Mouse (Mus musculus): ENCODE data around the gene Slc2a2.

The Slc2a2 gene

DNA sequence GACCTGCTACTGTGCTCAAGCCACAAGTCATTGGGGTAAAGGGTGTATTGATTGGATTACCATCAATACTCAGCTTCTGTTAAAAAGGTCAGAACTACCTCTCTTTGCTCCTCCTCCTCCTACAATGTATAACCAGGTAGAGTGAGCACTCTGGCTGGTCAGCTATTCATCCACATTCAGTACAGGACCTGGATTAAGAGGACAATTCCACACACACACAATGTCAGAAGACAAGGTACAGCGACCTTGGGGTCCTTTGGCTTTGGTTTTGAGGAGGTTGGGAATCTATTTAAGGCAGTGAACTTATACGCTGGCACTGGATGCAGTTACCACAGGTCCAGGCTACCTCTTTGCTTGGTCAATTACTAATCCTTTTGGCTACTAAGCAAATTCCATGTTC is at the start of gene Slc2a2:
TSS of gene Slc2a2 (plus strand) at position 107 of the 400 bp plus-strand sequence.
- DNase-seq (ENCODE audit: extremely low spot score) = no peak

GRCm38 (mm10) chr3:28652574-28652973 is 45.1 kb upstream of the Slc2a2 start:
- DNase-seq (ENCODE audit: extremely low spot score) = no peak

DNA sequence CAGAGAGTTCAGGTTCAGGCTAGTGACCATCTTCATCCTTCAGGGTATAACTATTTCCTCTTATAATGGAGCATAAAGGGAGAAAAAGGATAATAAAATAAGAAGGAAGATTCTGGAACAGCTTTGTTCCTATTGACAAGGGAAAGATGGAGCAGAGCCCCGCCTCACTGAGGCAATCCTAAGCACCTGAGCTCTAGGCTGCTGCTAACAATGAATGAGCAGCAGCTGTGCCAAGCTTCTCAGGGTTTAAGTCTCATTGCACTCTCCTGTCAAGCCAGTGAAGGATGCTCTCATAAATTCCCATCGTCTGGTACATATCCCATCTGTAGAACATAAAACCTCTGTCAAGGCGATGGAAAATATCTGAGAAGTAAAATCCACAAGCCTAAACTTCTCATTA is 44.7 kb upstream of the Slc2a2 start:
- no peak for DNase-seq (ENCODE audit: extremely low spot score)

DNA sequence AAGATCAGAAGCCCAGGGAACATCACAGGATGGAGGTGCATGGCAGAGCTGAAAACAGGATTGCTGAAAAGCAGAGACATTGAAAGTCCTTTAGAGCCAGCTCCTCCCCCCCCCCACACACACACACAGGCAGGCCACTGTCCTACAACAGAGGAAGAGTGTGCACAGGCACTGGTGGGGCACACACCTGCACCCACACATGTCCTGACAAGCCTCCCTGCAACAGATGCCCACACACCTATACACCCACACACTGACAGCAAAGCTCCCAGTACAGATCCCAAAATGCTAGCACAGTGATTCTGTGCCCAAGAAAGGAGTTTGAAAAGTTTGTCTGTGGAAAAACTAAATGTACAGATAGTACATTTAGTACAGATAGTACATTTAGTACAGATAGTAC is 43.0 kb upstream of the Slc2a2 start:
- DNase-seq (ENCODE audit: extremely low spot score) = no peak

- no peak for DNase-seq (ENCODE audit: extremely low spot score)
Measured at GRCm38 (mm10) chr3:28658349-28658748, 39.4 kb upstream of the Slc2a2 start.

DNA sequence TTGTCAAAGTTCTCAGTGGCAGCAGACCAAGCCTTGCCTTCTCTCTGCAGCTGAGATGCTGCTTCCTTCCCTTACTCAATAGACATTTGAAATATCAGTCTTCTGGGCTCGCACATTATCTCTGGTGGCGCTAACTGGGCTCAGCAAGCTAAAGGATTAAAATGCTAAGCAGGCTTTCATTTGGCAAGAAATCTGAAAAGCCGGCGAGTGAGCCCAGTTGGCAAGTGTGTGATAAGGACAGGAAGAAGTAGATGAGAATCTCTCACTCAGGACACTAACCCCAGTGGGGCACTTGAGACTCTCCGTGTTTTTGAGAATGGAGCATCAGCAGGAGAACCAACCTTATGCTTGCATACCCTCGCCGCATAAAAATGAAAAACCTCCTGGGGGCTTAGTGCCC is 16.9 kb upstream of the Slc2a2 start:
- DNase-seq (ENCODE audit: extremely low spot score) = no peak

- DNase-seq (ENCODE audit: extremely low spot score) = peak; percentile 12
Measured at GRCm38 (mm10) chr3:28681866-28682265, 15.8 kb upstream of the Slc2a2 start.

- no peak for DNase-seq (ENCODE audit: extremely low spot score)
Measured at GRCm38 (mm10) chr3:28682411-28682810, 15.3 kb upstream of the Slc2a2 start.

DNA sequence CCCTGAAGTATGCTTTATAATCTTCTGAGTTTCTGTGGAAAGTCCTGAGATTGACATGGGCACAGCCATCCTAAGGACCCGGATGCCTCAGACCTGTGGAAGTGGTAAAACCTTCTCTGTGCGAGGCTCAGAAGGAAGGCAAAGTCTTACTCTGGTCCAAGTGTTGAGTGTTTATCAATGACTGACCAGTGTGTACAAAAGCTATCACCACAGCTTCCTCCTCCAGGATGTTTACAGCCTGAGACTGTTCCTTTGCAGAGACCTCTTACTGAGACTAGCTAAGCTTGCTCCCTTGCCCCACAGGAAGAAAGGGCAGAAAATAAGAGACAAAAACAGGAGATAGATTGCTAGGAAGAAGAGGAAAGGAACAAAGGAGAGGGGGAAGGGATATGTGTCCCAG is 12.2 kb upstream of the Slc2a2 start:
- no peak for DNase-seq (ENCODE audit: extremely low spot score)

- DNase-seq (ENCODE audit: extremely low spot score) = no peak
Measured at GRCm38 (mm10) chr3:28694811-28695210, 2.9 kb upstream of the Slc2a2 start.

DNA sequence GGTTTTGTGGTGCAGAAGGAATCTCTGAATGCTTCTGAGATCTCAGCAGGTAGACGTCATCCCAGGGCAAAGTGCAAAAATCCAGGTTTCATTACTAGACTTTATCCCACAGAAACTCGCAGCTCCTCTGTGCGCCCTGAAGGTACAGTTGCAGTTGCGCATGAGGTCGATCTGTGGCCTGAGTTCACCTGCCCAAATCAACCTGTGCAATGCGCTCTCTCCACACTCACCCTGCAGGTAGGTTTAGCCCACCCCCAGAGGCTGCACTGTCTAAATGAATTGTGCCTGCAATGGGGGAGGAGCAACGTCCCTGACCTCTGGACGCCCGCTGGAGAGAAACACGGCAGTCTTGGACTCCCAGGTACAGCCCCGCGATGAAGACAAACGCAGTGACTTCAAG is 2.1 kb upstream of the Slc2a2 start:
- DNase-seq (ENCODE audit: extremely low spot score) = no peak

GRCm38 (mm10) chr3:28696162-28696561 is 1.5 kb upstream of the Slc2a2 start:
- DNase-seq (ENCODE audit: extremely low spot score) = no peak

- DNase-seq (ENCODE audit: extremely low spot score) = no peak
Measured at GRCm38 (mm10) chr3:28699601-28700000, 1.9 kb downstream of the Slc2a2 start.

- DNase-seq (ENCODE audit: extremely low spot score) = no peak
Measured at GRCm38 (mm10) chr3:28705522-28706137, 7.9 kb downstream of the Slc2a2 start.

DNA sequence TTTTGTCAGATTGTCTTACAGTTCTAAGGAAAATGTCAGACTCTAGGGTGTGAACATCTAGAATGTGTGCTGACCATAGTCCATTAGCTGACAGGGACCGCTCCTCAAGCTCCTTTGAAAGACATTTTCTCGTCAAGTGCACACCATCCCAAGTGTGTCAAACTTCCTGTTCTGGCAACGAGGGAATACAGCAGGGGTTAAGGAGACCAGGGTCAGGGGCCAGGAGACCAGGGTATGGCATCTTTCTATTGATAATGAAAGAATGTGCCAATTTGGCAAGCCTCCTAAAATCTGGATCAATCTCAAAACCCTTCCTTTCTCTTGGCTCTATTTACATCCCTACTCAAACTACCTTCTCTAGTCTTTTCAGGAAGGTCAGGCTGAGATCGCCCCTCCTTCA is 9.0 kb downstream of the Slc2a2 start:
- DNase-seq (ENCODE audit: extremely low spot score) = no peak

GRCm38 (mm10) chr3:28709740-28710139 is 12.0 kb downstream of the Slc2a2 start:
- no peak for DNase-seq (ENCODE audit: extremely low spot score)

GRCm38 (mm10) chr3:28713913-28714698 is 16.4 kb downstream of the Slc2a2 start:
- no peak for DNase-seq (ENCODE audit: extremely low spot score)

- DNase-seq (ENCODE audit: extremely low spot score) = no peak
Measured at GRCm38 (mm10) chr3:28718521-28718920, 20.8 kb downstream of the Slc2a2 start.

DNA sequence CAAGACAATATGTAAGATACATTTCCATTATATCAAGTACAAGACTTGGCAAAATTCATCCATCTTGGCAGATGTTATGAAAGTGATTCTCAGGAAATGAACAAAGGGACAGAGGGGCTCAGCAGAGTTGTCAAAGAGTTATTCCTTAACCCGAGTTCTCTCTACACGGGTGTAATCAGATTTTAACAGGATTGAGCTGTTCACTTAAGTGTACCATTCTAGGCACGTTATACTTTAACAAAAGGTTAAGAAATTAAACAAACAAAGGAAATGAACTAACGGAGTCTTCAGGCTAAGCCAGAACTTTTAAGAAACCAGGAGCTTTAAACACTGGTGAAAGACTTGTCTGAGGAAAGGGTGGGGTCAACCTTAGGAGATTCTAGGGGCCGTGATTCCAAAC is 23.5 kb downstream of the Slc2a2 start:
- no peak for DNase-seq (ENCODE audit: extremely low spot score)

DNA sequence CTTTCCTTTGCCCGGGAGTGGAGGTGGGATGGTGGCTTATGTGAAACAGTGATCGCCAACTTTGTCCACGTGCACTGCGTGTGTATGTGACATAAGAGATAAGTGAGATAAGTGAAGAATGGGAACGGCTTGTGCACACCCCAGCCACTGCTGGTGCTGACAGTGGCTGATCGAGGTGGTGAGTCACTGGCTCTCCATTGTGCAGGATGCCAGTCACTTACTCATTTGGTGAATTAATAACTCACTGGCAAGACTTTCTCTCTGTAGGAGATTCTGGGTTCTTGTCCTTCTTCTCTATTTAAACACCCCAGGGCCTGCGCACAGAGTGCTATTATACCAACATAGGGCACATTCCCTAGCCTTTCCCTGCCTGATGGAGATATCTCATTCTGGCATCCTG is 24.1 kb downstream of the Slc2a2 start:
- DNase-seq (ENCODE audit: extremely low spot score) = no peak

- DNase-seq (ENCODE audit: extremely low spot score) = no peak
Measured at GRCm38 (mm10) chr3:28722531-28722930, 24.8 kb downstream of the Slc2a2 start.

DNA sequence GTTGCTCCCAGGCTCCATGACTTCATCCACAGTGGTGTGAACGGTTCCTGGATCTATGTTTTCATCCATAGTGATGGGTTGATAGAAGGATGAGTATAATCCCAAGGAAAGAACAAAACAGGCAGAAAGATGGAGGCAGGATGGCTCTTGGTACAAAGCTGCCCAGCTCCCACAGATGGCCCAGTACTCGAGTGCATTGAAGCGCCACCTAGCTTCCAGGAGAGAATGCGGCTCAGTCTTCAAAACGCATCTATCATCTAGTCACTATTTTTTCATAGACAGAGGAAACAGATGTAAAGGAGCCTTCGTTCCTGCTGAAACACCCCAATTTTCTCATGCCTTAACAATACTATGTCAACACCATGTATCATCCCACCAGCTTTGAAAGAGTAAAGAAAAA is 25.8 kb downstream of the Slc2a2 start:
- no peak for DNase-seq (ENCODE audit: extremely low spot score)

DNA sequence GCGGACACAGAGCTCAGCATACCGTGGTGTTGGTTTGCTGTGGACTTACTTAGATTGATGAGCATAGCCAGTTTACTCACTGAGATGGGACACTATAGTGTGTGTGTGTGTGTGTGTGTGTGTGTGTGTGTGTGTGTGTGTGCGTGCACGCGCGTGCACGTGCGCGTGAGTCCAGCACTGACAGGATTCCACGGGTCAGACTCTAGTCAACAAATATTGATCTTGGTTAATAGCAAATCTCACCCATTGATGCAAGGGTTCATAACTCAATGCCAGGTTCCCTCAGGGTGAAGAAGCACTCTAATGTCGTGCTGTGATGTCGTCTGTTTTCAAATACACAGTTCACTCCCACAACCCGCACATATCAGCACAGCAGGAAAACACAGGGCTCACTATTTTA is 27.5 kb downstream of the Slc2a2 start:
- no peak for DNase-seq (ENCODE audit: extremely low spot score)

DNA sequence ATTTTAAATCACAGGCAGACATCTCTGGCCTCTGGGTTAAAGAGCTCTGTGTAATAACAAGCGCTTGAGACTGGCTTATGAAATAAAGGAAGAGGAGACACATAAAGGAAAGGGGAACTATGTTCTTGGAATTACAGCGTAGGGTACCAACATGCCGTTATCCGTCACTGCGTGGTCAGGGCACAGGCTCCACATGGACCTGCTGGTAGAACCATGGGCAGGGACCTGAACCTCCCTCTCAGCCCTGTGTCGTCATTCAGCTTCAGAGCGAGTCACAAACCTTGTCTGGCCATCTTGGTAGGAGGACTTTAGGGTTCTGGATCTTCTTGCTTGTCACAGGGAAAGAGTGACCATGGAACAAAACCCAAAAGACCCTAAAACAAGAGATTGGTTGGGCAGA is 28.7 kb downstream of the Slc2a2 start:
- DNase-seq (ENCODE audit: extremely low spot score) = no peak
